Mouse (Mus musculus) heart, postnatal 0 days (tissue): Measurements from ENCODE around the gene Trmt11.

Experiments
- CTCF ChIP-seq: IDR thresholded peaks from 2 replicates; pipeline ENCODE4 v1.5.1; 2016; ENCODE audit warnings: antibody characterized with exemption, control low read depth, low read depth
- EP300 ChIP-seq: IDR thresholded peaks from 2 replicates; pipeline ENCODE4 v1.6.1; 2016; ENCODE audit warnings: antibody characterized with exemption, low read depth

DNA sequence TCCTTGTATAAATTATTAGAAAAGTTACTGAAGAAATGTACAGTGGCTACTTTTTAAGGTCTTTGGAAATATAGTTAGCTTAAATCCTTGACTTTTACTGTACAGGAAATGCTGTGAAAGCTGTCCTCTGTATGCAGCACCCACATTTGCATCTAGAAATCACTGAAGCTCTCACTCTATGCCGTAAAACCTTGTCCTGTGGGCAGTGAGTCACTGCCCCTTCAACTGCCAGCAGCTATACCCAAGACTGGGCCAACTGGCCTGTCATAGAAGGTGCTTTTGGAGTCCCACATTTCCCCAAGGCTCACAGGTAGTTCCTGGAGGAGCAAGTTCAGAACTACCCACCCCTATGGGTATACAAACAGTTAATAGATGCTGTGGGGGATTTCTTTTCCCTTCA lies 48.2 kb downstream of the Trmt11 start:
- no peak for TF ChIP-seq CTCF
- TF ChIP-seq EP300 = no peak
